Mouse (Mus musculus) ES-Bruce4 (cell line): Measurements from ENCODE around the gene Myl6b.
A peak's percentile ranks its signal among the peaks of the same experiment; 100 is the strongest.

Experiments
- CTCF ChIP-seq: IDR thresholded peaks from one replicate; pipeline ENCODE4 v1.8.1; 2011; ENCODE audit warnings: low read depth, low read length
- EP300 ChIP-seq: IDR thresholded peaks from 2 replicates; pipeline ENCODE4 v1.6.1; 2011; ENCODE audit warnings: low read depth, low read length; ENCODE audit not compliant: insufficient read depth
- POLR2A ChIP-seq: IDR thresholded peaks from one replicate; pipeline ENCODE4 v1.8.1; 2011; ENCODE audit warnings: low read length; ENCODE audit not compliant: insufficient read depth

DNA sequence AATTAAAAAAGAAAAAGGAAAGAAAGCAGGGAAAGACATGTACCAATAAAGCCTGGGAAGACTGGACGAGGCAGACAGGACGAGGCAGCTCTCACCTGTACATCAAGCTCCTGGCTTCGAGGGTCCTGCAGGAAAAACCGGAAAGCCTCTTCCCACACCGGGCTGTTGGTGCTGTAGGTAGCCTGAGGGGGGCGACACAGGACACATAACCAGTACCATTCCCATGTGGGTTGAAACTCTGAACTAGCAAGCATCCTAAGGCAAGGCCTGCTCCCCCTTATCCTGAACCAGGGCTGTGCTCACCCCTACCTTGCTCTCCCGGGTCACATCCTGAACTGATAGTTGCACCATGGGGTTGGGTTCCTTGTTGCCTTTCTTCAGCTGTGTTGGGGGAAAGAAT lies 20.3 kb upstream of the Myl6b start:
- TF ChIP-seq CTCF (peak; percentile 78), POLR2A (no peak), EP300 (no peak)
